Mouse (Mus musculus) fat pad, adult 2 months (tissue): ENCODE results near the gene Oaf.

Experiments
- DNase-seq: peaks from one replicate; pipeline ENCODE4 v3.0.0-alpha.2; 2011; ENCODE audit warnings: low read depth, low spot score; ENCODE audit errors: extremely low read depth

Gene Oaf

DNA sequence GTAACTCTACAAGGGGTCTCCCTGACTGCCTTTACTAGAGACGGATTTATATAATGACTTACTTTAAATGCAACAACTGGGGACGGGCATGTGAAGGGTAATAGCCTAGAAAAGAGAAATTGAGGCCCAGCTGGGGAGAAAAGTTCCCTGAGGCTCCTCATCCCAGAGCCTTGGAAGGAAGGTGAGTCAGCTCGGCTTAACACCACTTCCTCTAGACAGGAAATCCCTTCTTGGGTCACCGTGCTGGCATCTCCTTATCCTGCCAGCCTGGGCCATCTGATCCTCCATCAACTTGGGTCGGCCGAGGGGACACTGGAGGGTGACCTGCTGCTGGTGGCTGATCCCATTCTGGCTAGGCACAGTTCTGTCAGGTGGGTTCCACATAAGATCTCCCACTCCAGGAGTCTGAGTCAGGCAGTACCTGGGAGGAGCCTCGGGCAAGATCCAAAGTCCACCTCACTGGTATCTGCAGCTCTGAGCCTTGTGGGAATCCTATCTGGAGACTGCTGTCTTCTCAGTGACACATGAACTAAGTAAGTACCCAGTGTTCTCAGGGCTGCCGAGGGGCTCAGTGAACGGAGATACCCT, 13.0 kb downstream of the Oaf start:
- DNase-seq = no peak

DNA sequence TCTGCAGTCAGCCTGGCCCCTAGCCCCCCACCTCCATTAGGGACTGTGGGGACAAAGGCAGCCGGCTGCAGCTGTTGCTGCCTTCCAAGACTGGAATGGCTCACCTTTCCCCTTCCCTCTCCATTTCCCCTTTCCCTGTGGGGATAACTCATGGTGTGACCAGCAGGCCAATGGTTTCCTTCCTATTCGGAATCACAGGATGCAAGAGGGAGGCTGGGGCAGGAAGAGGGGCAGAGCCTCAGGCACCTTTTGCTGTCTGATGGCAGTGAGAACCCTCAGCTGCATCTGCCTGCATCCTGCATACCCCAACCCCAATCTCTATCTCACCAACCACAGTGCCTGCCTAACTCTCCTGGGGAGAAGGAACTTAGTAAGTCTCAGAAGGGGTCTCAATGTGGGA, 14.2 kb downstream of the Oaf start:
- DNase-seq = no peak

- no peak for DNase-seq
Observed at GRCm38 (mm10) chr9:43224771-43225355, 14.8 kb downstream of the Oaf start.

GRCm38 (mm10) chr9:43222429-43222715, 17.3 kb downstream of the Oaf start:
- no peak for DNase-seq

GRCm38 (mm10) chr9:43221643-43222428, 17.9 kb downstream of the Oaf start:
- no peak for DNase-seq

DNA sequence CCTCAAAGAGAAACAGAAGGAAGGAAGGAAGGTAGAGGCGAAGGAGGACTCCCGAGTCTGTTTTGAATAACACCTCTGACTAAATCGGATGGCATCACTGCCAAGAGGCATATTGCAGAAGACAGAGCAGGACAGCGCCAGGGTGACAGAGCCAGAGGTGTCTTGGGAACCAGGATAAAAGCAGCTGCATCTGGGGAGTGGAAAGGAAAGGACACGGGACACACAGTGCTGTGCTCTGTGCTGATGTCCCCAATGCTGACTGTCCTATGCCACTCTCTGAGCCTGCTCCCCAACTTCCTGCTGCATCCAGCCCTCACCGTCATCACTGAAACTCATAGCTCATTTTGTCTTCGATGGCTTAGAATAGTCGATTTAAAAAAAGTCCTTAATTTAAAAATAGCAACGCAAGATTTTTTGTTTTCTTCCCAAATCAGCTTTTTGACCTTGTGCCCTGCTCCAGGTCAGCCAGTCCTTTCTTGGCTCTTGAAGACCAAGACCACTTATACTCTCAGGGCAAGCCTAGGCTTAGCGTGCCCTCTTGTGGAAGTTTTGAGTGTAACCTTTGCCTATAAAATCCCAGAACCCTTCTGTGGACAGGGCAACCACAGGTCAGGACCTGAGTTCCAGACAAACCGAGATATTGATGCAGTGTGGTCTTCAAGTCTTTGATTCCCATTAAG, 28.8 kb downstream of the Oaf start:
- no peak for DNase-seq

GRCm38 (mm10) chr9:43210190-43210682, 29.5 kb downstream of the Oaf start, which contains the start of gene Pou2f3:
Gene Pou2f3 (minus strand): TSS chr9:43210369.
- no peak for DNase-seq

- no peak for DNase-seq
Observed at GRCm38 (mm10) chr9:43206022-43206390, 33.7 kb downstream of the Oaf start.

GRCm38 (mm10) chr9:43205343-43206021, 34.2 kb downstream of the Oaf start:
- DNase-seq = no peak

- no peak for DNase-seq
Observed at GRCm38 (mm10) chr9:43200212-43200611, 39.5 kb downstream of the Oaf start.

DNA sequence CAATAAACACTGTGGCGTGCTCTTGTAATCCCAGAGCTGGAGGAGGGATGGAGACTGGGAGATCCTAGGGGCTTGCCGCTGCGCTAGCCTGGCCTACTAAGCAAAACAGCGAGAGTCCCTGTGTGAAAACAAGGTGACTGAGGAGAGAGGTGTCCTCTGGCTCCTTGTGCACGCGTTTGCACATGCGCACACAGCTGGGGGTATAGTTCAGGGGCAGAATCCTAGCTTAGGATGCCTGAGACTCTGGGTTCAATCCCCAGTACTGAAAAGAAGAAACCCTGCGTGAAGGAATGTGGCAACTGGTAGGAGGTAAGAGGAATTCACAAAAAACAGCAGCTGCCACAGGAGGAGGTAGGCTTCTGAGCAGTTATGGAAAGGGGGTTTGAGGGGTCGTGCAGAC, 45.7 kb downstream of the Oaf start:
- no peak for DNase-seq

DNA sequence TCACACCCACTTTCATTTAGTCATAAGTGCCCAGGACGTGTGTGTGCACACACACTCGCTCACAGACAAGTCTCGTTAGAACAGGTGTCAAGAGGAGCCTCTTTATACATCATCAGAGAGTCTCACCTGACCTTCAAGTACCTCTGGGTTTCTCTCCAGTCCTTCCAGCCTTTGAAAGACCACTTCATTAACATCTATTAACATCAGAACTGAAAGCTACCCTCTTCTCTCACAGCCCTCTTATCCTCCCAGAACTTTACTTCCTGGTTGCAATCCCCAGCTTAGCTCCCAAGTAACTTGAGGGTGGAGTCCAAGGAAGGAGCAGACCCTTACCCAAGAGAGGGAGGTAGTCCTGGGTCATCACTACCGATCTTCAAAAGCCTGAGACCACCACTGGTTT, 48.1 kb downstream of the Oaf start:
- no peak for DNase-seq

DNA sequence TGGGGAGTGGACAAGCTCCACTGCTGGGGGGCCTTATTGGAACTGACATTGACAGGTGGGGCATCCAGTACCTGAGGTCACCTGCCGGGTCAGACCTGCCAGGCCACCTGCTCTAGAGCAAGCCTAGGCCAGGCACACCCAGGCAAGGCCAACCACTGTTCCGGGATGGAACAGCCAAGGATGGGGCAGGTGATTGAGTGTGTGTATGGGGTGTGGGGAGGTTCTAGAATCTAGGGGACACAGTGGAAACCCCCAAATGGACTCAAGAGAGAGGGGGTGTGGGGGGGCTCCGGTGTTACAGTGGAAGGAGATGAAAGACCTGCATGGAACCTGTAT, 50.7 kb downstream of the Oaf start:
- DNase-seq = no peak

DNA sequence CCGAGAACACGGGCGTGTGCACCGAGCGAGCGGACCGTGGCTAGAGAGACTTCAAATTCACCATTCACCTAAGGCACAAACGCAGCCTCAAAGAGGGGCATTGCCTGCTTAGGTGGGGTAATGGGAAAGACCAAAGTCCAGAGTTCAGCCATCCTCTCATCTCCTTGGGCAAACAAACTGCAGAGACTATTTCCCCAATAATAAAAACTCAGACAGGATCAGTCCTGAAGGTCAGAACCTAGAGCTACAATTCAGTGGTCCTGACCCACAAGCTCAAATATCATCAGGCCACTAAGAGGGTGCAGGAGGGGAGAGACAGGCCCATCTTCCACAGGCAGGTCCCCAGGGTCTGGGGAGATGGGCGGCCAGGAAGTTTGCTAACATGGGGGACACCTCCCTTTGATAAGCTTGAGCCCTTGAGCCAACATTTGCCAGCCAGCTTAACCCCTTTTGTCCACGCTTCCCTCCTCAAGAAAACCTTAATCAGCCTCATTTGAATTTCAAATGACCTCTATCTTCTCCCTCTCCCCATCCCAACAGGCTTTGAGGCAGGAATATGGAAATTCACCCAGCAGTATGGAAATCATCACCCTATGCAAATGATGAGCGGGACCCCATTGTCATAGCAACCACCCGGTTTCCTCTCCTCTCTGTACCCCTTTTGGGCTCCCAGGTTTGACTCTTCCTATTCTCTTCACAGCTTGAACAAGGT, 51.2 kb downstream of the Oaf start:
- DNase-seq = no peak

GRCm38 (mm10) chr9:43179614-43180013, 60.1 kb downstream of the Oaf start:
- DNase-seq = no peak

DNA sequence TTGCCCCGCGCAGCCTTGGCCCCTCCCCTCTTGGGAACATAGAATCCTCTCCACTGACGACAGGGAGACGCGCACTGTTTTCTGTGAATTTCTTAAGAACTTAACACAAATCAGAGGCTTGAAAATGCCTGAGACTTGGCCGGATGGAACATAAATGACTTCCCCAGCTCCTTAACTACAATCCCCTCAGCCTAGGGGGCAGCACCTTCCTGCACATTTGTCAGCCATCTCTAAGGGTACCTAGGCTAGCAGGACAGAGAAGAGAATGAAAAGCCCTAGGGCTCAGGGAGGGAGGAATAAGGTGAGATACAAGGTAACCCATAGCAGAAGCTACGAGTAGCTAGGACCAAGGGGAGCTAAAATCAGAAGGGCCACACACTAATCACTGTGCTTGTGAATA, 61.5 kb downstream of the Oaf start:
- DNase-seq = no peak
